Mouse (Mus musculus): ENCODE measurements at regions not wholly inside any gene's neighbourhood (a gene's known extent, or its start where the extent isn't known, plus 50 kb on each side); places are given as distances from the start of the nearest gene placed in this dataset.

DNA sequence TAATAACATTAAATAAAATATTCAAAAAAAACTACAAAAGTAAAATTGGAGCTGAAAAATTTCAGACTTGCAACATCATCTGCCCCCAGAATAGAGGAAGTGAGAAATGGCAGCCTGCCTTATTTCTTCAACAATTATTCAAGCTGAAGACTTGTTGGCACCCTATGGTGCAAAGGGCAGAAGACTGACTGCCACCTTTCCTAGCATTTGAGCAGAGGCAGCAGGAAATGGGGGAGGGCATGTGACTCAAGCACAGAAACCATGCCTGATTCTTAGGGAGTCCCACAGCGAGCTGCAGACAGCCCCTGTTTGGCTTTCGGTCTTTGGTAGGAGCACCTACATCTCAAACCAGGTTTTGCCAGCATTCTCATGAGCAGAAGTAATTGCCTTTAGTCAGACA lies 188.2 kb downstream of the Ube2e3 start:
- in situ Hi-C loops (cut with MboI; ENCODE audit: low pct_unique_long_range_greater_than_20kb), result no loop called here
- H3K27me3 ChIP-seq, result no peaks in the 10 kb centered on the region
- no peak for DNase-seq (ENCODE audit: low read depth, low spot score)
- POLR2A ChIA-PET, result interaction anchor here (0.6 kb wide), 1 partner anchor 1067 kb away, joined by 3 read pairs; no protein-coding TSS in a partner anchor
- ATAC-seq, result no peak
- CTCF ChIA-PET, result no interaction called here
- TF ChIP-seq CTCF (IDR thresholded peaks at IDR 0.05), result no peak

DNA sequence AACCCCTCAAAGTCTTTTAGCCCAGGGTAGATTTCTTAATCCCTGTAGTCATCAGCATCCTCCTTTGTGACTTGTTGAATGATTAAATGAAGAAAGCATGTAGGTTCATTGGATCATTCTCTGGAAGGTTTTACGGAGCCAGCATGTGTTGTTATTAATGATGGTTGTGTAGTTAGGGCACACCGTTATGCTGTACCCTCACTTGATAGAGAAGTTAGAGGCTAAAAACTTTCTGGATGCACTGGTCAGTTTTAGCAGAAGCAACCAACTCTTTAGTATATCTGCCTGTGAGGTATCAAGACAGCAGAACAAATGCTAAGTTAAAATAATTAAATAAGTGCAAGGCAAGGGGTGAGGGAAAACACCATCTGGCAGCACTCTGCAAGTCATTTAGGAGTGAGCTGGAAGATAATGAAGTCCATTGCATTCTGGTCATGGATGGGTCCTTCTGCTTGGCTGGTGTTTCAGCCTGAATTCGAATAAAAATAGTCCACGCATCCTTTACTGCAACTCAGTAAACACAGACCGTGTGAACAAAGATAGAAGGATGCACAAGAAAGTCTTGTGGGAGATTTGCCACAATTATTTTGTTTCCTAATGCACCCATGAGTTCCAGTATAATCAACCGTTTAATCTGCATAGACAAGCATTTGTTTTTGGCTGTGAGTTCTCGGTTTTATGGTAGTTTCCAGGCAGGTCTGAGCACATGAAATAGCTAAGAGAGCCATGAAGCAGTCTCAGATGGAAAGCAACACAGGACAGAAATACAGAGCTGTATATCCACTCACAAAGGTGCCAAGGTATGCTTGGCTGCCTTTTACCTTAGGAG lies 191.4 kb downstream of the Ube2e3 start:
- no peak for TF ChIP-seq CTCF (IDR thresholded peaks at IDR 0.05)
- no peak for ATAC-seq
- no peak for DNase-seq (ENCODE audit: low read depth, low spot score)
- ChIA-PET CTCF (no interaction called here), POLR2A (no interaction called here)
- no peaks in the 10 kb centered on the region for H3K27me3 ChIP-seq
- in situ Hi-C loops (cut with MboI; ENCODE audit: low pct_unique_long_range_greater_than_20kb), result no loop called here

GRCm38 (mm10) chr2:79059944-79060238 lies 192.0 kb downstream of the Ube2e3 start:
- no peak for DNase-seq (ENCODE audit: low read depth, low spot score)
- no peaks in the 10 kb centered on the region for H3K27me3 ChIP-seq
- ATAC-seq, result no peak
- no peak for TF ChIP-seq CTCF (IDR thresholded peaks at IDR 0.05)
- in situ Hi-C loops (cut with MboI; ENCODE audit: low pct_unique_long_range_greater_than_20kb), result no loop called here
- ChIA-PET POLR2A (no interaction called here), CTCF (no interaction called here)

DNA sequence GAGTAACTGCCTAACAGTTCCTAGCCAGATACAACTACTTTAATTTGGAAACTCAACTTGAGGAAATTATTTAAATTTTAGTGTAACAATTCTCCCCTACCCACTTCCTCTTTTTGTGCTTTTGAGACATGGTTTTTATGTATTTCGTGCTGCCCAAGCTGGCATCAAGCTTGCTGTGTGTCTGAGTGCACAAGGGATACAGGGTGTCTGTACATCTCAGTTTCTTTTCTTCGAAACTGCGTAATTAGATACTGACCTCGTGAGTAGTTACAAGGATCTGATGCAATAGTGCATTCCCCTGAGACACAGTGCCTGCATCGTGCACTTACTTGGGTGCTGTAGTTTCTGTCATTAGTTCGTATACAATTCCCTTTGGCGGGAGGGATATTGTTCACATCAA lies 192.4 kb downstream of the Ube2e3 start:
- in situ Hi-C loops (cut with MboI; ENCODE audit: low pct_unique_long_range_greater_than_20kb), result no loop called here
- ATAC-seq, result no peak
- DNase-seq (ENCODE audit: low read depth, low spot score), result no peak
- CTCF ChIA-PET, result no interaction called here
- TF ChIP-seq CTCF (IDR thresholded peaks at IDR 0.05), result no peak
- POLR2A ChIA-PET, result no interaction called here
- no peaks in the 10 kb centered on the region for H3K27me3 ChIP-seq

DNA sequence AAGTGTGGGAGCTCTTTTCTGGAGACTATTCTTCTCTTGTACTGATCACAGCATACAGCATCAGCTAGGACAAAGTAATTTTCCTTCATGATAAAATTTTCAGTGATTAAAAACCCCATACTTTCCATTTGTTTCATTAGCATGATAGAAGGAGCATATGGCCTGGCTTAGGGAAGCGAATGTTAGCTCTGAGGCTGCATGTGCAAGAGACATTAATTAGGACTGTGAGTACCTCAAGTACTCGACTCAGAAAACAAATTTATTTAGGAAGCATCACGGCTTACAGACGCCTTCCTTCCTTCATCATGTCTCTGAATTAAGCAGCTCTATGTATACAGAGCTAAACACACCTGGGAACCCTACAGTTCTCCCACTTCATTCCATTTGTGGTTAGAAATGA lies 193.6 kb upstream of the Itga4 start:
- no peak for TF ChIP-seq CTCF (IDR thresholded peaks at IDR 0.05)
- CTCF ChIA-PET, result no interaction called here
- in situ Hi-C loops (cut with MboI; ENCODE audit: low pct_unique_long_range_greater_than_20kb), result no loop called here
- DNase-seq (ENCODE audit: low read depth, low spot score) (no peak), ATAC-seq (no peak)
- POLR2A ChIA-PET, result no interaction called here
- no peaks in the 10 kb centered on the region for H3K27me3 ChIP-seq

- no peak for DNase-seq (ENCODE audit: low read depth, low spot score)
- H3K27me3 ChIP-seq, result peaks cover 5% of the 10 kb centered on the region
- no peak for TF ChIP-seq CTCF (IDR thresholded peaks at IDR 0.05)
- in situ Hi-C loops (cut with MboI; ENCODE audit: low pct_unique_long_range_greater_than_20kb), result no loop called here
- ChIA-PET POLR2A (no interaction called here), CTCF (interaction anchor here (0.7 kb wide), 1 partner anchor 19 kb away, joined by 3 read pairs; no protein-coding TSS in a partner anchor)
- ATAC-seq, result no peak
These were observed 193.0 kb upstream of the Itga4 start for GRCm38 (mm10) chr2:79062196-79062636.

DNA sequence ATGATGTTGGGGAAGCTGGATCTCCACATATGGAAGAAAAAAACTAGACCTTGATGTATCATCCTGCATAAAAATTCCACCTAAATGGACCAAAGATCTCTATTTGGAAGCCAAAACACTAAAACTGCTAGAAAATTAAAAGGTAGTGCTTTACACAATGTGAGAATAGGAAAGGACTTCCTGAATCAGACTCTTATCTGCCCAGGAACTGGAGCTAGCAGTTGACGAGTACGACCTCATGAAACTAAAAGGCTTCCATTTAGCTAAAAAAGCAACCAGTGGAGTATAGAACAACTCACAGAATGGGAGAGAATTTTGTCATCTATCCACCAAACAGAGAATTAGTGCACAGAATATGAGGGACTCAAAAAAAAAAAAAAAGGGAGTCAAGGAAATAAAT lies 191.6 kb upstream of the Itga4 start:
- H3K27me3 ChIP-seq, result peaks cover 5% of the 10 kb centered on the region
- no peak for DNase-seq (ENCODE audit: low read depth, low spot score)
- ChIA-PET POLR2A (no interaction called here), CTCF (interaction anchor here (1.6 kb wide), 1 partner anchor 21 kb away, joined by 3 read pairs; no protein-coding TSS in a partner anchor)
- no peak for ATAC-seq
- no peak for TF ChIP-seq CTCF (IDR thresholded peaks at IDR 0.05)
- in situ Hi-C loops (cut with MboI; ENCODE audit: low pct_unique_long_range_greater_than_20kb), result no loop called here

GRCm38 (mm10) chr2:79065321-79065720 lies 189.9 kb upstream of the Itga4 start:
- DNase-seq (ENCODE audit: low read depth, low spot score), result no peak
- CTCF ChIA-PET, result interaction anchor here (1.6 kb wide), 1 partner anchor 20 kb away, joined by 3 read pairs; no protein-coding TSS in a partner anchor
- no peak for TF ChIP-seq CTCF (IDR thresholded peaks at IDR 0.05)
- POLR2A ChIA-PET, result no interaction called here
- peaks cover 5% of the 10 kb centered on the region for H3K27me3 ChIP-seq
- in situ Hi-C loops (cut with MboI; ENCODE audit: low pct_unique_long_range_greater_than_20kb), result no loop called here
- ATAC-seq, result no peak

- DNase-seq (ENCODE audit: low read depth, low spot score) (no peak), ATAC-seq (no peak)
- TF ChIP-seq CTCF (IDR thresholded peaks at IDR 0.05), result no peak
- CTCF ChIA-PET, result no interaction called here
- H3K27me3 ChIP-seq, result no peaks in the 10 kb centered on the region
- POLR2A ChIA-PET, result no interaction called here
- in situ Hi-C loops (cut with MboI; ENCODE audit: low pct_unique_long_range_greater_than_20kb), result no loop called here
These were observed 179.1 kb upstream of the Itga4 start for GRCm38 (mm10) chr2:79076115-79076514.

DNA sequence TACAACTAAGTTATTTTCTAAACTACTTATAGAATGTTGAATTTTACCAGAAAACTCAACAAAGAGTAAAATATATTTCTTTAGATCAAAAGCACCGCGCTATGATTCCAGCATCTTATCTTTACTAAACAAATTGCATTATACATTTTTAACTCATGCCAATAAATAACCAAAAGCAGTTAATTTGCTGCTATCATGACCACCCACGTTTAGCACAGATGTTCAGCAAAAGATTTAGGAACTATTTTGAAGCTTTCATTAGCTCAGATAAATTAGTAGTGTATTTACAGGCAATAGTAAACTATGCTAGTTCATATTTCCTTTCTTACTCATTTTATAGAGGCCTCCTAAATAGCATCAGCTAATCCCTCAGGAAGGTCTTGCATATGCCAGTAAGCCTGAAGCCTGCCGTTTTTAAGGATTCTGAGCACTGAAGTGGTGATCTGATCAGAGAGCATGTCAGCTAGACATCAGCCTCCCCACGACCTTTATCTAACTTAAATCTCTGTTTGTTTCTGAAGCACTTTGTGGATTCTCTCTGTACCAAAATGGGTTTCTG lies 176.3 kb upstream of the Itga4 start:
- H3K27me3 ChIP-seq, result no peaks in the 10 kb centered on the region
- no peak for ATAC-seq
- CTCF ChIA-PET, result interaction anchor here (1.4 kb wide), 1 partner anchor 53 kb away, joined by 3 read pairs; no protein-coding TSS in a partner anchor
- no peak for TF ChIP-seq CTCF (IDR thresholded peaks at IDR 0.05)
- POLR2A ChIA-PET, result no interaction called here
- no peak for DNase-seq (ENCODE audit: low read depth, low spot score)
- in situ Hi-C loops (cut with MboI; ENCODE audit: low pct_unique_long_range_greater_than_20kb), result no loop called here

- POLR2A ChIA-PET, result no interaction called here
- in situ Hi-C loops (cut with MboI; ENCODE audit: low pct_unique_long_range_greater_than_20kb), result no loop called here
- CTCF ChIA-PET, result interaction anchor here (0.7 kb wide), 1 partner anchor 19 kb away, joined by 3 read pairs; no protein-coding TSS in a partner anchor
- DNase-seq (ENCODE audit: low read depth, low spot score) (no peak), ATAC-seq (no peak)
- H3K27me3 ChIP-seq, result no peaks in the 10 kb centered on the region
- no peak for TF ChIP-seq CTCF (IDR thresholded peaks at IDR 0.05)
These were observed 173.5 kb upstream of the Itga4 start for GRCm38 (mm10) chr2:79081769-79082168.

All from Patski (cell line).